Comparison of ENCODE assay signal across 8 mouse cellular contexts in genomic region chr16:18620601-18621361, GRCm38 (mm10). TPM values are rescaled to one million over a fixed set of nuclear protein-coding genes. Genes with fewer than 3 reads are reported as not detected.
DNase-seq lines count a peak whose midpoint lies in the region; ATAC-seq lines count a peak whose summit lies in the region.

No protein-coding gene starts in this region.

- H3K4me2 ChIP-seq in lung, embryonic 16.5 days (ENCODE audit: low read depth, low read length), result peak overlapping the region; percentile 96

- DNase-seq in lung, postnatal 10 days, result no peak
- peak; percentile 57 to 61 for DNase-seq in cerebellum, postnatal 14 days
- peak; percentile 45 to 46 for DNase-seq in heart, postnatal 10 days
- DNase-seq in limb, embryonic 10.5 days (ENCODE audit: low spot score), result peak; percentile 67
- DNase-seq in retina, postnatal 1 day, result peak; percentile 79
- DNase-seq in embryo, embryonic 9.5 days (ENCODE audit: extremely low spot score), result no peak

- ATAC-seq in lung, embryonic 16.5 days (ENCODE audit: low read depth), result 0 out of 2 replicates have a peak, but pooled peaks have one; percentile 20
- no peak for ATAC-seq in megakaryocyte-erythroid progenitor cell, adult 5-6 weeks (replicated peaks; ENCODE audit: low FRiP score, low TSS enrichment, poor library complexity, severe bottlenecking)

- H3K4me3 ChIP-seq in lung, embryonic 16.5 days (ENCODE audit: low read length), result peak overlapping the region; percentile 55
- H3K4me3 ChIP-seq in limb, embryonic 10.5 days, result peak overlapping the region; percentile 54

- H3K9me3 ChIP-seq in lung, embryonic 16.5 days (ENCODE audit: control insufficient read depth, low read length), result no peaks in the 10 kb centered on the region
- H3K9me3 ChIP-seq in limb, embryonic 10.5 days (replicated peaks), result no peaks in the 10 kb centered on the region

- peak overlapping the region; percentile 45 for H3K9ac ChIP-seq in lung, embryonic 16.5 days (ENCODE audit: low read length)

- H3K4me1 ChIP-seq in lung, embryonic 16.5 days (replicated peaks; ENCODE audit: control insufficient read depth, insufficient read depth, low read length), result peaks cover 16% of the 10 kb centered on the region
- H3K4me1 ChIP-seq in limb, embryonic 10.5 days, result peaks cover 45% of the 10 kb centered on the region

- H3K27me3 ChIP-seq in lung, embryonic 16.5 days (ENCODE audit: control insufficient read depth, insufficient read depth, low read depth, low read length), result peaks cover 77% of the 10 kb centered on the region
- H3K27me3 ChIP-seq in limb, embryonic 10.5 days (ENCODE audit: low read depth, poor library complexity, severe bottlenecking), result peaks cover 100% of the 10 kb centered on the region

- H3K36me3 ChIP-seq in lung, embryonic 16.5 days (ENCODE audit: control insufficient read depth, insufficient read depth, low read length), result no peaks in the 10 kb centered on the region; the same call in 1 of the 2 replicates
- peaks cover 29% of the 10 kb centered on the region for H3K36me3 ChIP-seq in limb, embryonic 10.5 days

- intact Hi-C loops in heart, postnatal 10 days (cut with DNase I), result no loop called here

- H3K27ac ChIP-seq in lung, embryonic 16.5 days (ENCODE audit: low read length), result no peak overlapping the region
- peak overlapping the region; percentile 32; the same call in 1 of the 2 replicates for H3K27ac ChIP-seq in limb, embryonic 10.5 days

- WGBS in lung, embryonic 16.5 days, result 2% methylated on average over 68 of the region's 74 CpGs
- WGBS in limb, embryonic 10.5 days, result under 1% methylated on average over 74 of the region's 74 CpGs

RNA-seq across cellular contexts. Expression of gene Gp1bb, which starts 1.4 kb away (rescaled TPM):
- polyA plus RNA-seq in lung, embryonic 16.5 days (2015; fragmentation: Nextera tagmentation; extraction: Ambion mirVana), result 2.0 and 2.2 TPM in 2 replicates
- total RNA-seq in heart, postnatal 10 days (2021), result 1 to 10 TPM in 1 of 2 experiments, under 1 TPM in 1; 0.77 to 1.2 TPM
- polyA plus RNA-seq in limb, embryonic 10.5 days (2016; fragmentation: Nextera tagmentation; extraction: Ambion mirVana), result 1.8 and 2.8 TPM in 2 replicates
- 0.72 and 0.87 TPM in 2 replicates for total RNA-seq in megakaryocyte-erythroid progenitor cell, adult 5-6 weeks (2014; fragmentation: Nextera tagmentation)
- total RNA-seq in megakaryocyte-erythroid progenitor cell, adult 5-6 weeks (2017), result 1.6 and 3.4 TPM in 2 replicates

RNA-seq across cellular contexts. Expression of gene Gm49601, which starts 5.4 kb away (rescaled TPM):
- polyA plus RNA-seq in lung, embryonic 16.5 days (2015; fragmentation: Nextera tagmentation; extraction: Ambion mirVana), result 3.6 and 4.2 TPM in 2 replicates
- 1 to 10 TPM; 2.2 to 4.1 TPM for total RNA-seq in heart, postnatal 10 days (2021)
- 2.3 and 4.7 TPM in 2 replicates for polyA plus RNA-seq in limb, embryonic 10.5 days (2016; fragmentation: Nextera tagmentation; extraction: Ambion mirVana)
- total RNA-seq in megakaryocyte-erythroid progenitor cell, adult 5-6 weeks (2014; fragmentation: Nextera tagmentation), result not detected in 2 replicates
- total RNA-seq in megakaryocyte-erythroid progenitor cell, adult 5-6 weeks (2017), result 0.80 TPM in 1 of 2 replicates, not detected in the other

RNA-seq across cellular contexts. Expression of gene Sept5, which starts 9.0 kb away (rescaled TPM):
- 21.1 and 22.2 TPM in 2 replicates for polyA plus RNA-seq in lung, embryonic 16.5 days (2015; fragmentation: Nextera tagmentation; extraction: Ambion mirVana)
- total RNA-seq in heart, postnatal 10 days (2021), result 10 to 100 TPM; 11.3 to 11.6 TPM
- polyA plus RNA-seq in limb, embryonic 10.5 days (2016; fragmentation: Nextera tagmentation; extraction: Ambion mirVana), result 19.4 and 29.1 TPM in 2 replicates
- 0.64 TPM in 1 of 2 replicates, not detected in the other for total RNA-seq in megakaryocyte-erythroid progenitor cell, adult 5-6 weeks (2014; fragmentation: Nextera tagmentation)
- total RNA-seq in megakaryocyte-erythroid progenitor cell, adult 5-6 weeks (2017), result 0.09 TPM in 1 of 2 replicates, not detected in the other

RNA-seq across cellular contexts. Expression of gene Tbx1, which starts 30.3 kb away (rescaled TPM):
- 5.5 and 6.2 TPM in 2 replicates for polyA plus RNA-seq in lung, embryonic 16.5 days (2015; fragmentation: Nextera tagmentation; extraction: Ambion mirVana)
- total RNA-seq in heart, postnatal 10 days (2021), result 1 to 10 TPM in 1 of 2 experiments, under 1 TPM in 1; 0.57 to 1.1 TPM
- polyA plus RNA-seq in limb, embryonic 10.5 days (2016; fragmentation: Nextera tagmentation; extraction: Ambion mirVana), result 1.1 and 1.7 TPM in 2 replicates
- total RNA-seq in megakaryocyte-erythroid progenitor cell, adult 5-6 weeks (2014; fragmentation: Nextera tagmentation), result not detected in 2 replicates
- total RNA-seq in megakaryocyte-erythroid progenitor cell, adult 5-6 weeks (2017), result not detected in 2 replicates

Comparison
In these comparisons a context has a peak if more than half of its experiments do, and no peak if none do; other contexts are left out.
1. DNase-seq: peak in cerebellum, postnatal 14 days (2 of 2), heart, postnatal 10 days (2 of 2), limb, embryonic 10.5 days (single experiment) and retina, postnatal 1 day (single experiment); none in lung, postnatal 10 days (single experiment) and embryo, embryonic 9.5 days (single experiment).
2. RNA of gene Sept5, which starts 9.0 kb away (total RNA-seq): 11.3 to 11.6 TPM in heart, postnatal 10 days; 0.09 to 0.64 TPM in megakaryocyte-erythroid progenitor cell, adult 5-6 weeks; every median in the first group is over 4 times any median in the second.